Mouse (Mus musculus) spleen, adult 2 months (tissue): ENCODE data around the gene Galnt12. TPM values are rescaled to one million over a fixed set of nuclear protein-coding genes. Genes with fewer than 3 reads are reported as not detected.

Experiments
- DNase-seq, 2 experiments: peaks; one replicate each; pipeline versions ENCODE4 v3.0.0 to v3.0.0-alpha.2; 2012 to 2021; ENCODE audit warnings: low spot score in 2 of 2, low read depth in 1 of 2
- H3K27ac ChIP-seq: fragments of 200-500 bp; 2 replicates; pipeline ENCODE4 v1.5.1; 2012; ENCODE audit warnings: low read length, inconsistent platforms; ENCODE audit not compliant: insufficient read depth
- H3K27me3 ChIP-seq: fragments of 200-500 bp; 2 replicates; pipeline ENCODE4 v1.6.1; 2012; ENCODE audit warnings: mild to moderate bottlenecking, moderate library complexity, low read length, inconsistent platforms; ENCODE audit not compliant: control insufficient read depth, insufficient read depth
- H3K36me3 ChIP-seq: fragments of 200-500 bp; 2 replicates; pipeline ENCODE4 v1.6.1; 2012; ENCODE audit warnings: mild to moderate bottlenecking, low read length, inconsistent platforms; ENCODE audit not compliant: control insufficient read depth, insufficient read depth
- H3K4me1 ChIP-seq: fragments of 200-500 bp; 2 replicates; pipeline ENCODE4 v1.6.1; 2011; ENCODE audit warnings: inconsistent platforms; ENCODE audit not compliant: control insufficient read depth, insufficient read depth, insufficient read length
- H3K4me3 ChIP-seq: fragments of 200-500 bp; 2 replicates; pipeline ENCODE4 v1.5.1; 2011; ENCODE audit warnings: mild to moderate bottlenecking, inconsistent platforms; ENCODE audit not compliant: insufficient read depth, insufficient read length; ENCODE audit errors: extremely low read depth
- CTCF ChIP-seq: fragments of 200-500 bp; IDR thresholded peaks from 2 replicates; pipeline ENCODE4 v1.5.1; 2011; ENCODE audit warnings: mild to moderate bottlenecking, inconsistent platforms; ENCODE audit not compliant: insufficient read depth, insufficient read length, insufficient replicate concordance; ENCODE audit errors: extremely low read depth
- POLR2A ChIP-seq: fragments of 200-500 bp; IDR thresholded peaks from 2 replicates; pipeline ENCODE4 v1.6.1; 2011; ENCODE audit warnings: low read depth, low read length, inconsistent platforms
- WGBS: fragments of 180-500 bp; shearing (Covaris S2); methylation state at CpG from one replicate; pipeline ENCODE4 v1.1.7; 2018; 5-methylcytosine and 5-hydroxymethylcytosine counted together
- polyA plus RNA-seq: library from polyadenylated mRNA; depleted of rRNA; stranded (reverse); fragments of >200 nt; gene quantifications from 2 replicates; pipeline ENCODE4 v1.2.3, GENCODE M21; 2012

Gene Galnt12
- polyA plus RNA-seq, 1 experiment, result 11.9 TPM

- 89% methylated on average over 7 of the region's 7 CpGs for WGBS
- Histone ChIP-seq H3K4me1 (no peaks in the 10 kb centered on the region), H3K4me3 (no peak overlapping the region), H3K27ac (no peak overlapping the region), H3K27me3 (no peaks in the 10 kb centered on the region), H3K36me3 (no peaks in the 10 kb centered on the region)
- no peak for DNase-seq
- TF ChIP-seq POLR2A, result no peak
- no peak for TF ChIP-seq CTCF
Observed at GRCm38 (mm10) chr4:47138411-47138810, 46.7 kb downstream of the Galnt12 start.

GRCm38 (mm10) chr4:47138967-47139777, 47.5 kb downstream of the Galnt12 start:
- TF ChIP-seq POLR2A (no peak), CTCF (no peak)
- H3K27me3 ChIP-seq, result no peaks in the 10 kb centered on the region
- no peaks in the 10 kb centered on the region for H3K36me3 ChIP-seq
- no peak for DNase-seq
- no peak overlapping the region for H3K27ac ChIP-seq
- no peaks in the 10 kb centered on the region for H3K4me1 ChIP-seq
- H3K4me3 ChIP-seq, result no peak overlapping the region
- 76% methylated on average over 9 of the region's 9 CpGs for WGBS

- Histone ChIP-seq H3K4me1 (no peaks in the 10 kb centered on the region), H3K4me3 (no peak overlapping the region), H3K27ac (no peak overlapping the region), H3K27me3 (no peaks in the 10 kb centered on the region), H3K36me3 (no peaks in the 10 kb centered on the region)
- TF ChIP-seq CTCF (no peak), POLR2A (no peak)
- DNase-seq, result no peak
- WGBS, result 84% methylated on average over 3 of the region's 3 CpGs
Observed at GRCm38 (mm10) chr4:47140301-47140700, 48.6 kb downstream of the Galnt12 start.

GRCm38 (mm10) chr4:47141444-47142154, 49.9 kb downstream of the Galnt12 start:
- Histone ChIP-seq H3K27me3 (no peaks in the 10 kb centered on the region), H3K36me3 (no peaks in the 10 kb centered on the region), H3K27ac (no peak overlapping the region), H3K4me3 (no peak overlapping the region), H3K4me1 (no peaks in the 10 kb centered on the region)
- no peak for TF ChIP-seq CTCF
- TF ChIP-seq POLR2A, result no peak
- 79% methylated on average over 10 of the region's 10 CpGs for WGBS
- no peak for DNase-seq

GRCm38 (mm10) chr4:47143849-47144248, 52.1 kb downstream of the Galnt12 start:
- DNase-seq, result no peak
- Histone ChIP-seq H3K27ac (no peak overlapping the region), H3K4me3 (no peak overlapping the region), H3K36me3 (no peaks in the 10 kb centered on the region), H3K4me1 (no peaks in the 10 kb centered on the region), H3K27me3 (no peaks in the 10 kb centered on the region)
- WGBS, result 93% methylated on average over 6 of the region's 6 CpGs
- TF ChIP-seq POLR2A (no peak), CTCF (no peak)

GRCm38 (mm10) chr4:47145341-47145740, 53.6 kb downstream of the Galnt12 start:
- 85% methylated on average over 6 of the region's 6 CpGs for WGBS

More at GRCm38 (mm10) chr4:47145341-47145740, 53.6 kb downstream of the Galnt12 start:
- Histone ChIP-seq H3K36me3 (no peaks in the 10 kb centered on the region), H3K4me1 (no peaks in the 10 kb centered on the region), H3K4me3 (no peak overlapping the region), H3K27me3 (no peaks in the 10 kb centered on the region), H3K27ac (no peak overlapping the region)
- TF ChIP-seq POLR2A (no peak), CTCF (no peak)
- DNase-seq, result no peak
